ENCODE assay signal across 12 mouse cellular contexts in the genomic region with DNA sequence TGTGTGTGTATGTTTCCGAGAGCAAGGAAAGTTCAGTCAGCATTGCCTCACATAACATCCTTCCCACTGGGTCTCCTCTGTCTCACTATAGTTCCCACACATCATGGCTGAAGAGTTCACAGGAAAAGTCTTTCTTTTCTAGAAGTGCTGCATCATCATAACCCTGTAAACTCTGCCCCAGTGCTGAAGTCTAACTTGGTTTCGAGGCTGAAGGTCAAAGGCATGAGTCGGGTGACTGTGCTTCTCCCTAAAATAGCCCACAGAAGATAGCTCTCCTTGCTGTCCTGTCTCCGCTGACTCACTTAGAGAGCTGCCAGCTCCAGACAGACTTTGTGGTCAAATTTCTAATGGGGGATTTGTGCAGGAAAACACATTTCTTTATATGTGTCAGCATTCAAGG.
DNase-seq lines count a peak whose midpoint lies in the region; ATAC-seq and TF ChIP-seq lines count a peak whose summit lies in the region.
"Had no signal": no experiment of that assay in that cellular context is flagged by ENCODE, and none has a peak within 500 bp of the region (broad histone marks: within the 10 kb centered on the region; RNA-seq: fewer than 3 reads in every experiment).

No protein-coding gene starts in this region.

- no peaks in the 10 kb centered on the region for H3K36me3 ChIP-seq in kidney, postnatal 0 days (ENCODE audit: insufficient read depth, low read length)
- no peaks in the 10 kb centered on the region for H3K36me3 ChIP-seq in kidney, embryonic 15.5 days
- H3K36me3 ChIP-seq in heart, postnatal 0 days (replicated peaks; ENCODE audit: control insufficient read depth, insufficient read depth, low read length): no peaks in the 10 kb centered on the region
- H3K36me3 ChIP-seq in myocyte (ENCODE audit: control insufficient read depth, insufficient read depth): no peaks in the 10 kb centered on the region
- H3K36me3 ChIP-seq: hindbrain, embryonic 12.5 days; limb, embryonic 10.5 days had no signal

- 45% methylated on average over 4 of the region's 4 CpGs for WGBS in kidney, postnatal 0 days
- WGBS in kidney, embryonic 15.5 days: 69% methylated on average over 4 of the region's 4 CpGs
- 22% methylated on average over 4 of the region's 4 CpGs for WGBS in heart, postnatal 0 days

- H3ac ChIP-seq in myocyte (ENCODE audit: control insufficient read depth, insufficient read length): no peak overlapping the region

- DNase-seq in kidney, postnatal 0 days (ENCODE audit: low spot score): peak; percentile 10
- peak; percentile 68 to 69 for DNase-seq in adrenal gland, postnatal 36 days
- DNase-seq in heart, postnatal 0 days (ENCODE audit: low spot score): peak; percentile 66
- no peak for DNase-seq in right cerebral cortex, postnatal 14 days
- no peak for DNase-seq in right cerebral cortex, postnatal 10 days (ENCODE audit: low spot score in 2 of 2)
- no peak for DNase-seq in lung, postnatal 25 days (ENCODE audit: low spot score)
- DNase-seq: cerebellum, adult 18-20 months; forebrain, postnatal 0 days had no signal

- TF ChIP-seq CTCF in kidney, postnatal 0 days (IDR thresholded peaks at IDR 0.05; ENCODE audit: low read depth): no peak
- no peak for TF ChIP-seq CTCF in heart, postnatal 0 days (IDR thresholded peaks at IDR 0.05; ENCODE audit: low read depth)

- no peaks in the 10 kb centered on the region for H3K27me3 ChIP-seq in kidney, postnatal 0 days (ENCODE audit: insufficient read depth, low read length)
- H3K27me3 ChIP-seq in kidney, embryonic 15.5 days: no peaks in the 10 kb centered on the region
- no peaks in the 10 kb centered on the region for H3K27me3 ChIP-seq in heart, postnatal 0 days (ENCODE audit: control insufficient read depth, insufficient read depth, low read length)
- no peaks in the 10 kb centered on the region for H3K27me3 ChIP-seq in myocyte (ENCODE audit: control insufficient read depth, insufficient read depth, insufficient read length)
- H3K27me3 ChIP-seq: hindbrain, embryonic 12.5 days had no signal

- H3K9ac ChIP-seq in kidney, postnatal 0 days (ENCODE audit: low read depth, low read length): no peak overlapping the region
- no peak overlapping the region for H3K9ac ChIP-seq in kidney, embryonic 15.5 days
- no peak overlapping the region for H3K9ac ChIP-seq in heart, postnatal 0 days (replicated peaks; ENCODE audit: low read depth, low read length)
- H3K9ac ChIP-seq: forebrain, postnatal 0 days; hindbrain, embryonic 12.5 days had no signal

- H3K4me3 ChIP-seq in kidney, postnatal 0 days (replicated peaks; ENCODE audit: low read depth, low read length): no peak overlapping the region
- no peak overlapping the region for H3K4me3 ChIP-seq in kidney, embryonic 15.5 days (replicated peaks)
- no peak overlapping the region for H3K4me3 ChIP-seq in heart, postnatal 0 days (ENCODE audit: low read depth, low read length)
- no peak overlapping the region for H3K4me3 ChIP-seq in myocyte
- H3K4me3 ChIP-seq: hindbrain, embryonic 12.5 days; limb, embryonic 10.5 days had no signal

- H3K79me2 ChIP-seq in myocyte (ENCODE audit: control insufficient read depth, insufficient read depth): no peaks in the 10 kb centered on the region

- TF ChIP-seq POLR2A in myocyte (IDR thresholded peaks at IDR 0.05; ENCODE audit: insufficient read length, low read depth): no peak

- no peak overlapping the region for H3K4me2 ChIP-seq in kidney, postnatal 0 days (ENCODE audit: low read length)
- H3K4me2 ChIP-seq in kidney, embryonic 15.5 days: no peak overlapping the region
- no peak overlapping the region for H3K4me2 ChIP-seq in heart, postnatal 0 days (ENCODE audit: low read depth, low read length)
- H3K4me2 ChIP-seq in myocyte (ENCODE audit: low read depth): peak overlapping the region; percentile 16
- H3K4me2 ChIP-seq: hindbrain, embryonic 12.5 days had no signal

- peak; percentile 56; the same call in 1 of the 2 replicates for TF ChIP-seq EP300 in heart, postnatal 0 days (IDR thresholded peaks at IDR 0.05; ENCODE audit: low read depth)

- no peaks in the 10 kb centered on the region for H3K9me3 ChIP-seq in kidney, postnatal 0 days (replicated peaks; ENCODE audit: low read length)
- H3K9me3 ChIP-seq in kidney, embryonic 15.5 days (replicated peaks): no peaks in the 10 kb centered on the region
- no peaks in the 10 kb centered on the region for H3K9me3 ChIP-seq in heart, postnatal 0 days (replicated peaks; ENCODE audit: control insufficient read depth, low read length)
- H3K9me3 ChIP-seq: hindbrain, embryonic 12.5 days; limb, embryonic 10.5 days had no signal

- no peaks in the 10 kb centered on the region for H3K4me1 ChIP-seq in kidney, postnatal 0 days (replicated peaks; ENCODE audit: insufficient read depth, low read length)
- H3K4me1 ChIP-seq in kidney, embryonic 15.5 days: no peaks in the 10 kb centered on the region
- H3K4me1 ChIP-seq in heart, postnatal 0 days (ENCODE audit: control insufficient read depth, insufficient read depth): peaks cover 5% of the 10 kb centered on the region; the same call in 1 of the 2 replicates
- H3K4me1 ChIP-seq: hindbrain, embryonic 12.5 days; limb, embryonic 10.5 days had no signal

- H3K27ac ChIP-seq in kidney, postnatal 0 days: no peak overlapping the region
- no peak overlapping the region for H3K27ac ChIP-seq in kidney, embryonic 15.5 days
- H3K27ac ChIP-seq in heart, postnatal 0 days (ENCODE audit: low read depth): peak overlapping the region; percentile 46; the same call in 1 of the 2 replicates
- H3K27ac ChIP-seq: hindbrain, embryonic 12.5 days; limb, embryonic 10.5 days had no signal

- ATAC-seq in kidney, postnatal 0 days (replicated peaks; ENCODE audit: low FRiP score, low read depth): no peak
- ATAC-seq in kidney, embryonic 15.5 days (replicated peaks; ENCODE audit: low FRiP score): no peak
- peak; percentile 96 for ATAC-seq in heart, postnatal 0 days (ENCODE audit: insufficient read depth, low read depth)
- ATAC-seq: forebrain, postnatal 0 days had no signal

TF ChIP-seq in myocyte, 11 proteins besides CTCF, POLR2A, EP300 and RAD21:
- TF ChIP-seq TCF3 (IDR thresholded peaks at IDR 0.05; ENCODE audit: insufficient read length, low read depth): no peak

Comparison
In these comparisons a context has a peak if more than half of its experiments do, and no peak if none do; other contexts are left out.
1. DNase-seq: peak in kidney, postnatal 0 days (single experiment), adrenal gland, postnatal 36 days (2 of 2) and heart, postnatal 0 days (single experiment); none in right cerebral cortex, postnatal 14 days (single experiment), right cerebral cortex, postnatal 10 days (0 of 2) and lung, postnatal 25 days (single experiment).